Mouse (Mus musculus) heart, adult 2 months (tissue): ENCODE results near the gene Gm10273.

Source experiments
- CTCF ChIP-seq: fragments of 200-600 bp; IDR thresholded peaks from 2 replicates; pipeline ENCODE4 v1.8.1; 2022; ENCODE audit warnings: antibody characterized with exemption, mild to moderate bottlenecking, moderate library complexity
- EP300 ChIP-seq: fragments of 200-500 bp; IDR thresholded peaks from 2 replicates; pipeline ENCODE4 v1.6.1; 2011; ENCODE audit warnings: low read depth, low read length, control low read depth; ENCODE audit not compliant: insufficient read depth

- TF ChIP-seq CTCF (no peak), EP300 (no peak)
Observed at GRCm38 (mm10) chr10:59389652-59390051, 5.8 kb upstream of the Gm10273 start.
